Mouse (Mus musculus) spleen, adult 2 months (tissue): ENCODE measurements around the gene Unk.

Experiments used
- CTCF ChIP-seq: fragments of 200-500 bp; IDR thresholded peaks from 2 replicates; pipeline ENCODE4 v1.5.1; 2011; ENCODE audit warnings: mild to moderate bottlenecking, inconsistent platforms; ENCODE audit not compliant: insufficient read depth, insufficient read length, insufficient replicate concordance; ENCODE audit errors: extremely low read depth
- POLR2A ChIP-seq: fragments of 200-500 bp; IDR thresholded peaks from 2 replicates; pipeline ENCODE4 v1.6.1; 2011; ENCODE audit warnings: low read depth, low read length, inconsistent platforms

DNA sequence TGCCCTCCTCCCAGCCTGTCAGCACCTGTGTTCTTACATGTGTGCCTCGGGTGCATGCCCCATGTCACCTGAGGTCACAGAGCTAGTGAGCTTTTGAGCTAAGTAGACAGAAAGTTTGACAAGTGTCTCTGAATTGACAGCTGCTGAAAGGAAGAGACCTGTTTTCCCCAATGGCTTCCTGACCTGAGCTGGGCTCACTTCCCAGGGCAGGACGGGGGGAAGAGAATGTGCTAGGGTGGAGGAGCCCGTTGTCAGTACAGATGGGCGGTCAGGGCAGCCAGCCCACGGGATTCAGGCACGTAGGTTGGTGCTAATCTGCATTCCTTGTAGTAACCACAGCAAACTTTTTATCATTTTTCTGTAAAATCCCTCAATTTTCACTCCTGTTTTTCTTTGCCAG, 10.5 kb downstream of the Unk start:
- TF ChIP-seq CTCF (no peak), POLR2A (no peak)
